Mouse (Mus musculus) thymus, adult 2 months (tissue): Measurements from ENCODE around the gene C4bp.

ENCODE experiments used
- CTCF ChIP-seq: fragments of 200-500 bp; IDR thresholded peaks from 2 replicates; pipeline ENCODE4 v1.5.1; 2012; ENCODE audit warnings: mild to moderate bottlenecking, control low read depth, low read length, moderate library complexity, borderline replicate concordance; ENCODE audit not compliant: control insufficient read depth, poor library complexity, insufficient read depth; ENCODE audit errors: extremely low read depth
- POLR2A ChIP-seq: fragments of 200-500 bp; IDR thresholded peaks from 2 replicates; pipeline ENCODE4 v1.6.1; 2012; ENCODE audit warnings: mild to moderate bottlenecking, low read length, control low read depth, moderate library complexity; ENCODE audit not compliant: control insufficient read depth, poor library complexity, insufficient read depth; ENCODE audit errors: extremely low read depth

DNA sequence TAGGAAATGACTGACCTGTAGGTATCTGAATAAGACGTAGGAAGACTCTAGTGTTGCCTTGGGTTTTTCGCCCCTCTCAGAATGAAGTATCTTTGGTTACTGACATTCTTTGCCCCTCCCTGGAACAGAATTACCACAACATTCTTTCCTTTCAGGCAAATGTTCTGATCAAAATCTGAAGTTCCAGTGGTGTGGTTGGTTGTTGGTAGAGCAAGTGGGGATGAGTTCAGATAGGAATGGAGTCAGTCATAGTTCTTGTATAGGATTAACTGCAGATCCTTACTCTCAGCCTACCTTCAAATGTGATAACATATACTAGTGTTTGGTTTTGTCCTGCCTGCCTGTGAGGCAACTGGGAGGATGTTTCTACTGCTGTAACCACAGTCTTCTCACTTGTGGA, 31.9 kb downstream of the C4bp start, which contains the start of gene Zp3r:
- TF ChIP-seq CTCF: no peak
- TF ChIP-seq POLR2A: no peak
